Comparison of ENCODE assay signal across 16 mouse cellular contexts in the genomic region with DNA sequence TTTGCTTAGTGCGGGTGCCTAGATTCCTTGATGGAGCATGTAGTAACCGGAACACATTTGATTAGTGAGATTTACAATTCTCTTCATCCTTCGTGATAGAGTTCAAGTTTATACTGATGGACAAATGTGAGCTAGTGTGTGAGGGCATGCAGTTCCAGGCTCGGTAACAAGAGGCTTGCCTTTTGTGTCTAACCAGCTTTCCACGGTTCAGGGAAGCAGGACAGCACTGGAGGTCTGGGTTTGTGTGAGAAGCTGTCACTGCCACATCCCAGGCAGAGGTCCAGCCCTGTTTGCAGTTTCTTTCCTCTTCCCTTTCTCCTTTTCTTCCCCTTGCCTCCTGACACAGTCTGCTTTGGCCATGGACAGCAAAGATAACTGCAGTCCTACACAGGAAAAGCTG.
DNase-seq lines count a peak whose midpoint lies in the region; ATAC-seq lines count a peak whose summit lies in the region.
"Had no signal": no experiment of that assay in that cellular context is flagged by ENCODE, and none has a peak within 500 bp of the region (broad histone marks: within the 10 kb centered on the region; RNA-seq: fewer than 3 reads in every experiment).

No protein-coding gene starts in this region.

- H3K4me1 ChIP-seq in forebrain, embryonic 16.5 days (replicated peaks; ENCODE audit: control insufficient read depth, insufficient read depth, low read length), result peaks cover 9% of the 10 kb centered on the region
- peaks cover 25% of the 10 kb centered on the region for H3K4me1 ChIP-seq in midbrain, embryonic 13.5 days (replicated peaks)
- H3K4me1 ChIP-seq: embryonic facial prominence, embryonic 10.5 days; limb, embryonic 13.5 days had no signal

- no peak overlapping the region; the same call in 1 of the 2 replicates for H3K27ac ChIP-seq in forebrain, embryonic 16.5 days (ENCODE audit: low read length)
- 0 out of 2 replicates have a peak overlapping the region, but pooled peaks have one; percentile 6 for H3K27ac ChIP-seq in midbrain, embryonic 13.5 days
- H3K27ac ChIP-seq: embryonic facial prominence, embryonic 10.5 days; limb, embryonic 13.5 days; stomach, postnatal 0 days had no signal

- no peaks in the 10 kb centered on the region for H3K27me3 ChIP-seq in forebrain, embryonic 16.5 days (replicated peaks; ENCODE audit: control insufficient read depth, insufficient read depth, low read length)
- peaks cover 32% of the 10 kb centered on the region for H3K27me3 ChIP-seq in midbrain, embryonic 13.5 days
- H3K27me3 ChIP-seq: CH12.LX; limb, embryonic 13.5 days; Patski had no signal

- no peak for ATAC-seq in forebrain, embryonic 16.5 days
- ATAC-seq in midbrain, embryonic 13.5 days, result peak; percentile 70
- ATAC-seq: Patski had no signal

- peak overlapping the region; percentile 35; the same call in 1 of the 2 replicates for H3K9ac ChIP-seq in forebrain, embryonic 16.5 days (replicated peaks; ENCODE audit: low read depth, low read length)
- no peak overlapping the region for H3K9ac ChIP-seq in midbrain, embryonic 13.5 days (replicated peaks)
- H3K9ac ChIP-seq: limb, embryonic 13.5 days had no signal

- no peak overlapping the region for H3K4me2 ChIP-seq in forebrain, embryonic 16.5 days (ENCODE audit: low read length)
- peak overlapping the region; percentile 29 for H3K4me2 ChIP-seq in midbrain, embryonic 13.5 days (replicated peaks)
- H3K4me2 ChIP-seq: limb, embryonic 13.5 days had no signal

- H3K9me3 ChIP-seq in forebrain, embryonic 16.5 days (ENCODE audit: control insufficient read depth, low read length), result no peaks in the 10 kb centered on the region
- no peaks in the 10 kb centered on the region for H3K9me3 ChIP-seq in midbrain, embryonic 13.5 days
- H3K9me3 ChIP-seq: embryonic facial prominence, embryonic 10.5 days; limb, embryonic 13.5 days had no signal

- 30% methylated on average over 5 of the region's 5 CpGs for WGBS in forebrain, embryonic 16.5 days
- WGBS in midbrain, embryonic 13.5 days, result 21% methylated on average over 5 of the region's 5 CpGs

- H3K4me3 ChIP-seq in forebrain, embryonic 16.5 days (replicated peaks; ENCODE audit: low read length), result no peak overlapping the region
- H3K4me3 ChIP-seq in midbrain, embryonic 13.5 days (replicated peaks), result no peak overlapping the region
- H3K4me3 ChIP-seq: embryonic facial prominence, embryonic 10.5 days; limb, embryonic 13.5 days had no signal

- no peaks in the 10 kb centered on the region for H3K36me3 ChIP-seq in forebrain, embryonic 16.5 days (ENCODE audit: control insufficient read depth, insufficient read depth)
- H3K36me3 ChIP-seq in midbrain, embryonic 13.5 days, result no peaks in the 10 kb centered on the region
- H3K36me3 ChIP-seq: embryonic facial prominence, embryonic 10.5 days; limb, embryonic 13.5 days had no signal

- peak; percentile 6 for DNase-seq in right cerebral cortex, postnatal 4 days
- no peak for DNase-seq in right cerebral cortex, postnatal 14 days
- DNase-seq in kidney, adult 8-10 months, result no peak
- no peak for DNase-seq in gastrocnemius, postnatal 4 days (ENCODE audit: low spot score in 2 of 2)
- DNase-seq in thymus, postnatal 36 days, result no peak
- DNase-seq: adrenal gland, adult 8-10 months; gastrocnemius, postnatal 25 days; kidney, postnatal 14 days; lung, adult 2 months had no signal
